Mouse (Mus musculus) adrenal gland, adult 18-20 months (tissue): Measurements from ENCODE around the gene Gm5773. TPM values are rescaled to one million over a fixed set of nuclear protein-coding genes. Genes with fewer than 3 reads are reported as not detected.
"Not testable (repeated sequence)": the region's sequence is repeated elsewhere in the genome, so short reads cannot be mapped to it uniquely, and the experiment has no call there.

Experiments
- DNase-seq, 2 experiments: peaks; one replicate each; pipeline ENCODE4 v3.0.0; 2021 to 2022; ENCODE audit warnings: low spot score in 2 of 2
- long read RNA-seq, 2 experiments: library from polyadenylated mRNA; stranded (forward); transcript quantifications; one replicate each; pipeline ENCODE4 v2.0.0; 2021
- total RNA-seq, 2 experiments: library from RNA; stranded (reverse); gene quantifications; 1 replicate in 1 of 2; 2 replicates in 1 of 2; pipeline ENCODE4 v1.2.3; 2021

Gm5773 gene
- not detected for total RNA-seq
- long read RNA-seq, experiment 1 = 0 reads
- long read RNA-seq, experiment 2 = 0 reads

GRCm38 (mm10) chr3:93772700-93773099 lies at the start of gene Gm5773:
Gm5773 (plus strand) TSS chr3:93773000.
- not testable (repeated sequence) for DNase-seq

- DNase-seq = not testable (repeated sequence)
These were observed 27.3 kb upstream of the Gm5773 start for GRCm38 (mm10) chr3:93745475-93745874.

GRCm38 (mm10) chr3:93754022-93754421 lies 18.8 kb upstream of the Gm5773 start:
- not testable (repeated sequence) for DNase-seq

GRCm38 (mm10) chr3:93796098-93796497 lies 23.3 kb downstream of the Gm5773 start, which contains the start of gene Tdpoz4:
Tdpoz4 (plus strand) TSS chr3:93796398.
- DNase-seq = not testable (repeated sequence)

- not testable (repeated sequence) for DNase-seq
These were observed 40.5 kb downstream of the Gm5773 start for GRCm38 (mm10) chr3:93813341-93813740.

Other genes starting within 250 kb of the Gm5773 start
- 100 to 1,000 TPM; 159 to 177 TPM for gene S100a10, start 217.9 kb upstream of the Gm5773 start, total RNA-seq
- gene Tdpoz2, start 120.3 kb upstream of the Gm5773 start, total RNA-seq = not detected
- not detected for gene Tdpoz1, start 96.7 kb upstream of the Gm5773 start, total RNA-seq
- gene Gm37596, start 79.9 kb upstream of the Gm5773 start, total RNA-seq = not detected
- gene Tdpoz4, start 23.4 kb downstream of the Gm5773 start, total RNA-seq = not detected
- not detected for gene Tdpoz3, start 53.0 kb downstream of the Gm5773 start, total RNA-seq
- gene Gm9117, start 170.5 kb downstream of the Gm5773 start, total RNA-seq = not detected
- not detected for gene Tdpoz5, start 188.3 kb downstream of the Gm5773 start, total RNA-seq